Mouse (Mus musculus): ENCODE measurements around the gene Ctnna2. TPM values are rescaled to one million over a fixed set of nuclear protein-coding genes. Genes with fewer than 3 reads are reported as not detected.

The Ctnna2 gene
- polyA plus RNA-seq, 1 experiment from 2014 or later = 9.6 TPM

DNA sequence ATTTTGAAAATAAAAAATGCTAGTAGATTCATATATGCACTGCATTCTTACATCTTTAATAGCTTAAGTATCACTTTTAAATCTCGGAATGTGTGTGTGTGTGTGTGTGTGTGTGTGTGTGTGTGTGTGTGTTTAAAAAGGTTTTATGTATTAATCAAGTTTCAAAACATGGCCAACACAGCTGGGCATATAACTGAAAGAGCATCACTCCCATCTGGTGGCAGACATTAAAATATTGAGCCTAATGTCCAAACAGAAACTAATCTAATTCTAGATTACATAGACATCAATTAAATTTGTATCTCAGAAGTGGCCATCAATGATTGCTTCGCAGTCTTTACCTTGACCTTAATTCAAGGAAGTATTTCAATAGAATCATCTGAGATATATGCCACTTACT is 140.4 kb downstream of the Ctnna2 start:
- H3K4me1 ChIP-seq (ENCODE audit: control insufficient read depth, insufficient read depth, low read length) = no peaks in the 10 kb centered on the region; the same call in 1 of the 2 replicates
- no peak overlapping the region for H3K9ac ChIP-seq (ENCODE audit: low read depth, low read length)
- ATAC-seq (ENCODE audit: low read depth) (no peak), DNase-seq (ENCODE audit: low spot score) (no peak)
- no peak overlapping the region for H3K4me3 ChIP-seq (ENCODE audit: low read depth, low read length)
- 66% methylated on average over 2 of the region's 2 CpGs for WGBS
- no peak overlapping the region for H3K27ac ChIP-seq (replicated peaks; ENCODE audit: low read depth, low read length)
- H3K36me3 ChIP-seq (ENCODE audit: control insufficient read depth, insufficient read depth, low read length) = no peaks in the 10 kb centered on the region
- no peaks in the 10 kb centered on the region for H3K27me3 ChIP-seq (replicated peaks; ENCODE audit: control insufficient read depth, insufficient read depth, low read length)
- H3K4me2 ChIP-seq (ENCODE audit: low read depth, low read length) = no peak overlapping the region
- H3K9me3 ChIP-seq (ENCODE audit: control insufficient read depth, low read length) = no peaks in the 10 kb centered on the region

DNA sequence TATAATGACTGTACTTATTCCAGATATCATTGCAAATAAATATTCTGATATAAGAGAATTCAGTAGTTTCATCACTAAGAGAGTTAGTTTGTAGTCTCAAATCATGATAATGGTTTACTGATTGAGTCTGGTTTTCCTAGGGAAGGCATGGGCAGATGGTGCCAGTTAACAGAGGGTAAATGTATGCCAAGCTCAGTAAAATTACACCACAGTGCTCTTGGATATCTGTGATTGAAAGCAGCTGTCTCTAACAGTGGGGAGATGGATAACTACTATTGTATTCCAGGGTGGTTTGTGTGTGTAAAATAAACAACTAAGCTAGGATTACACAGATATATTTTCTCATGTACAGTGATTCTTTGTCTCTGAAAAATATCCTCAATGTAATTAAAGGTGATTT is 140.8 kb downstream of the Ctnna2 start:
- Histone ChIP-seq H3K9ac (ENCODE audit: low read depth, low read length) (no peak overlapping the region), H3K4me1 (ENCODE audit: control insufficient read depth, insufficient read depth, low read length) (no peaks in the 10 kb centered on the region; the same call in 1 of the 2 replicates), H3K4me3 (ENCODE audit: low read depth, low read length) (no peak overlapping the region), H3K9me3 (ENCODE audit: control insufficient read depth, low read length) (no peaks in the 10 kb centered on the region), H3K36me3 (ENCODE audit: control insufficient read depth, insufficient read depth, low read length) (no peaks in the 10 kb centered on the region), H3K27me3 (replicated peaks; ENCODE audit: control insufficient read depth, insufficient read depth, low read length) (no peaks in the 10 kb centered on the region), H3K4me2 (ENCODE audit: low read depth, low read length) (no peak overlapping the region), H3K27ac (replicated peaks; ENCODE audit: low read depth, low read length) (no peak overlapping the region)
- ATAC-seq (ENCODE audit: low read depth) = no peak
- peak; percentile 47 for DNase-seq (ENCODE audit: low spot score)

- no peaks in the 10 kb centered on the region for H3K27me3 ChIP-seq (replicated peaks; ENCODE audit: control insufficient read depth, insufficient read depth, low read length)
- 89% methylated on average over 3 of the region's 3 CpGs for WGBS
- DNase-seq (ENCODE audit: low spot score) = no peak
- no peak overlapping the region for H3K4me3 ChIP-seq (ENCODE audit: low read depth, low read length)
- no peak overlapping the region for H3K4me2 ChIP-seq (ENCODE audit: low read depth, low read length)
- no peaks in the 10 kb centered on the region for H3K9me3 ChIP-seq (ENCODE audit: control insufficient read depth, low read length)
- no peak overlapping the region for H3K27ac ChIP-seq (replicated peaks; ENCODE audit: low read depth, low read length)
- ATAC-seq (ENCODE audit: low read depth) = no peak
- H3K4me1 ChIP-seq (ENCODE audit: control insufficient read depth, insufficient read depth, low read length) = no peaks in the 10 kb centered on the region; the same call in 1 of the 2 replicates
- no peaks in the 10 kb centered on the region for H3K36me3 ChIP-seq (ENCODE audit: control insufficient read depth, insufficient read depth, low read length)
- H3K9ac ChIP-seq (ENCODE audit: low read depth, low read length) = no peak overlapping the region
These were observed 142.0 kb downstream of the Ctnna2 start for GRCm38 (mm10) chr6:77837543-77837942.

DNA sequence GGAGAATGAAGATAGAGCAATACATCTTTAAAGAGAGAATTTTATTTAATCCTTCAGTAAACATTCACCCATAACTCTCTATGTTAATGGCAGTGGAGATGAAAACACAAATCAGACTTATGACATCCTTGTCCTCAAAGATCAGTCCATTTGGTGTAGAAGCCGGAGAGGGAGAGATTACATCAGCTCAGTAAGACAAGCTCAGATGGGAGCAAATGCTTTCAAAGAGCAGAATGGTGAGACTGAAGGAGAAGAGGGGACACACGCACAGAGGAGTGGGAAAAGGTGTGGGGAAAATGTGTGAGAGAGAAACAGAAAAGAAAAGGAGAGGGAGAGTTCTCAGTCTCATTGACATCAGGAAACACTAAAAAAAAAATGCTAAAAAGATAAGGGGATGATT is 144.8 kb downstream of the Ctnna2 start:
- Histone ChIP-seq H3K4me3 (ENCODE audit: low read depth, low read length) (no peak overlapping the region), H3K9me3 (ENCODE audit: control insufficient read depth, low read length) (no peaks in the 10 kb centered on the region), H3K4me2 (ENCODE audit: low read depth, low read length) (no peak overlapping the region), H3K36me3 (ENCODE audit: control insufficient read depth, insufficient read depth, low read length) (no peaks in the 10 kb centered on the region), H3K27me3 (replicated peaks; ENCODE audit: control insufficient read depth, insufficient read depth, low read length) (no peaks in the 10 kb centered on the region), H3K27ac (replicated peaks; ENCODE audit: low read depth, low read length) (no peak overlapping the region), H3K9ac (ENCODE audit: low read depth, low read length) (no peak overlapping the region), H3K4me1 (ENCODE audit: control insufficient read depth, insufficient read depth, low read length) (no peaks in the 10 kb centered on the region; the same call in 1 of the 2 replicates)
- no peak for DNase-seq (ENCODE audit: low spot score)
- ATAC-seq (ENCODE audit: low read depth) = no peak
- 68% methylated on average over 2 of the region's 2 CpGs for WGBS

DNA sequence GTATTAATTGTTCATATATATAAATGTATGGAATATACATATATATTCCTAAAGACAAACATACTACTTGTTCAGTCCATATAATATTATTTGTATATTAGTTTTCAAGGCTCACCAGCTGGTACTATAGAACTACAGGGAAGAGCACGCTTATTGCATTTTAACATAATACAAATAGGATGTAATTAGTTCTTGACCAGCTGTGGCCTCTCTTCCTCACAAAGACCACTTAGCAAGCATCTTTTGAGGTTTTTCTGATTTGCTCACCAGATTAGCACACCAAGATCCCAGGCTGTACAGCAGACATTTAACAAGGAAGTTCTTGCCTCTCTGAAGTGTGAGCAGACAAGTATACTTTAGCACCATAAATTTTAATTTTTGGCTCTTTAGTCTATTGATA is 152.0 kb downstream of the Ctnna2 start:
- no peak overlapping the region for H3K4me3 ChIP-seq (ENCODE audit: low read depth, low read length)
- no peak for ATAC-seq (ENCODE audit: low read depth)
- no peaks in the 10 kb centered on the region for H3K27me3 ChIP-seq (replicated peaks; ENCODE audit: control insufficient read depth, insufficient read depth, low read length)
- no peaks in the 10 kb centered on the region for H3K36me3 ChIP-seq (ENCODE audit: control insufficient read depth, insufficient read depth, low read length)
- no peaks in the 10 kb centered on the region for H3K4me1 ChIP-seq (ENCODE audit: control insufficient read depth, insufficient read depth, low read length)
- no peaks in the 10 kb centered on the region for H3K9me3 ChIP-seq (ENCODE audit: control insufficient read depth, low read length)
- no peak overlapping the region for H3K9ac ChIP-seq (ENCODE audit: low read depth, low read length)
- 80% methylated on average over 1 of the region's 1 CpGs for WGBS
- no peak for DNase-seq (ENCODE audit: low spot score)
- no peak overlapping the region for H3K4me2 ChIP-seq (ENCODE audit: low read depth, low read length)
- no peak overlapping the region for H3K27ac ChIP-seq (replicated peaks; ENCODE audit: low read depth, low read length)

DNA sequence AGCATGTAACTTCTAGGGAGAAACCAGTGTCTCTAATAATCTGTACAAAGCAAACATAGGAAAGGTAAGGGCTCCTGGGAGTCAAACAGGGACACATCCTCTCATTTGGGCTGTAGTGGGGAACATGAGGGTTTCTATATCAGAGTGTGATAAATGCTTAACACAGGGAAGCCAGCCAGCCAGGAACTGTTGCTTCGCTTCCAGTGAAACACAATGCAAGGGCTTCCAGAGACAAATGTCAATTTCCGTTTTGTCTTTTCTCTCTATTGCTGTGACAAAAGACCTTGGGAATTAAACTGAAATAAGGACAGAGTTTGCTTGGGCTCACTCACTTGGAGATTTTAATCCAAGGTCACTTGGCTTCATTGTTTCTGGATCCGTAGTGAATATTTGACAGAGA is 162.4 kb downstream of the Ctnna2 start:
- ATAC-seq (ENCODE audit: low read depth) (no peak), DNase-seq (ENCODE audit: low spot score) (no peak)
- no peaks in the 10 kb centered on the region for H3K4me1 ChIP-seq (ENCODE audit: control insufficient read depth, insufficient read depth, low read length)
- H3K4me2 ChIP-seq (ENCODE audit: low read depth, low read length) = no peak overlapping the region
- H3K27ac ChIP-seq (replicated peaks; ENCODE audit: low read depth, low read length) = no peak overlapping the region
- no peaks in the 10 kb centered on the region for H3K27me3 ChIP-seq (replicated peaks; ENCODE audit: control insufficient read depth, insufficient read depth, low read length)
- no peak overlapping the region for H3K4me3 ChIP-seq (ENCODE audit: low read depth, low read length)
- 79% methylated on average over 3 of the region's 3 CpGs for WGBS
- H3K36me3 ChIP-seq (ENCODE audit: control insufficient read depth, insufficient read depth, low read length) = no peaks in the 10 kb centered on the region
- H3K9ac ChIP-seq (ENCODE audit: low read depth, low read length) = no peak overlapping the region
- H3K9me3 ChIP-seq (ENCODE audit: control insufficient read depth, low read length) = no peaks in the 10 kb centered on the region

GRCm38 (mm10) chr6:77811041-77811440 is 168.5 kb downstream of the Ctnna2 start:
- 71% methylated on average over 3 of the region's 3 CpGs for WGBS
- Histone ChIP-seq H3K27ac (replicated peaks; ENCODE audit: low read depth, low read length) (no peak overlapping the region), H3K9me3 (ENCODE audit: control insufficient read depth, low read length) (no peaks in the 10 kb centered on the region), H3K27me3 (replicated peaks; ENCODE audit: control insufficient read depth, insufficient read depth, low read length) (no peaks in the 10 kb centered on the region), H3K9ac (ENCODE audit: low read depth, low read length) (no peak overlapping the region), H3K4me3 (ENCODE audit: low read depth, low read length) (no peak overlapping the region), H3K4me2 (ENCODE audit: low read depth, low read length) (no peak overlapping the region), H3K4me1 (ENCODE audit: control insufficient read depth, insufficient read depth, low read length) (no peaks in the 10 kb centered on the region), H3K36me3 (ENCODE audit: control insufficient read depth, insufficient read depth, low read length) (no peaks in the 10 kb centered on the region)
- DNase-seq (ENCODE audit: low spot score) (no peak), ATAC-seq (ENCODE audit: low read depth) (peak; percentile 53; the same call in 1 of the 2 replicates)

DNA sequence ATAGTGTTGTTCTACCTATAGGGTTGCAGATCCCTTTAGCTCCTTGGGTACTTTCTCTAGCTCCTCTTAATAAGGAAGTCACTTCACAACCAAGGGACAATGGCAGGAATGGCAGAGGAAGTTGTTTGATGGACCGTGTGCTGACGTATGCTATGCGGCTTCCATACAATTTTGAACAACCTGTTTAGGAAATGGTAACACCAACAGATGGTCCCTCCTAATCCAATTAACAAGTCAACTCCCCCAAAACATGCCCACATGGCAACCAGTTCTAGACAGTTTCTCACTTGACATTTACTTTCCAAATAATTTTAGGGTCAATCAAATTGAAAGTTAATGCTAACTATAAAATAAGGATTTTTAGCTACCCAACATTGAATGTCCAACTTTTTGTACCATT is 176.9 kb downstream of the Ctnna2 start:
- no peak for ATAC-seq (ENCODE audit: low read depth)
- no peaks in the 10 kb centered on the region for H3K4me1 ChIP-seq (ENCODE audit: control insufficient read depth, insufficient read depth, low read length)
- H3K27me3 ChIP-seq (replicated peaks; ENCODE audit: control insufficient read depth, insufficient read depth, low read length) = no peaks in the 10 kb centered on the region
- H3K27ac ChIP-seq (replicated peaks; ENCODE audit: low read depth, low read length) = no peak overlapping the region
- H3K4me2 ChIP-seq (ENCODE audit: low read depth, low read length) = no peak overlapping the region
- H3K9ac ChIP-seq (ENCODE audit: low read depth, low read length) = no peak overlapping the region
- no peaks in the 10 kb centered on the region for H3K36me3 ChIP-seq (ENCODE audit: control insufficient read depth, insufficient read depth, low read length)
- no peaks in the 10 kb centered on the region for H3K9me3 ChIP-seq (ENCODE audit: control insufficient read depth, low read length)
- DNase-seq (ENCODE audit: low spot score) = no peak
- H3K4me3 ChIP-seq (ENCODE audit: low read depth, low read length) = no peak overlapping the region
- WGBS = 86% methylated on average over 3 of the region's 3 CpGs

- H3K4me3 ChIP-seq (ENCODE audit: low read depth, low read length) = no peak overlapping the region
- ATAC-seq (ENCODE audit: low read depth) = no peak
- no peaks in the 10 kb centered on the region for H3K4me1 ChIP-seq (ENCODE audit: control insufficient read depth, insufficient read depth, low read length)
- no peak overlapping the region for H3K9ac ChIP-seq (ENCODE audit: low read depth, low read length)
- no peak overlapping the region for H3K27ac ChIP-seq (replicated peaks; ENCODE audit: low read depth, low read length)
- peak; percentile 5 for DNase-seq (ENCODE audit: low spot score)
- no peaks in the 10 kb centered on the region for H3K9me3 ChIP-seq (ENCODE audit: control insufficient read depth, low read length)
- no peaks in the 10 kb centered on the region for H3K27me3 ChIP-seq (replicated peaks; ENCODE audit: control insufficient read depth, insufficient read depth, low read length)
- H3K36me3 ChIP-seq (ENCODE audit: control insufficient read depth, insufficient read depth, low read length) = no peaks in the 10 kb centered on the region
- H3K4me2 ChIP-seq (ENCODE audit: low read depth, low read length) = no peak overlapping the region
- WGBS = 69% methylated on average over 3 of the region's 3 CpGs
These were observed 196.2 kb downstream of the Ctnna2 start for GRCm38 (mm10) chr6:77783342-77783741.

Measured in embryonic facial prominence, embryonic 14.5 days (tissue).